Mouse (Mus musculus) G1E (cell line): ENCODE results near the gene Nhsl2. TPM values are rescaled to one million over a fixed set of nuclear protein-coding genes. Genes with fewer than 3 reads are reported as not detected.

Source experiments
- ATAC-seq: 2 replicates; pipeline ENCODE4 v1.8.0; 2016; ENCODE audit warnings: mild to moderate bottlenecking; ENCODE audit not compliant: insufficient number of reproducible peaks, poor library complexity, low FRiP score, severe bottlenecking; ENCODE audit errors: extremely low read depth
- DNase-seq: peaks from one replicate; pipeline ENCODE4 v3.0.0; 2012; ENCODE audit warnings: low spot score
- H3K27me3 ChIP-seq: 2 replicates; pipeline ENCODE4 v1.6.1; 2012; ENCODE audit warnings: mild to moderate bottlenecking, low read length, inconsistent platforms; ENCODE audit not compliant: insufficient read depth
- H3K36me3 ChIP-seq: replicated peaks from 2 replicates; pipeline ENCODE3; 2012; ENCODE audit warnings: mild to moderate bottlenecking, inconsistent platforms
- H3K4me1 ChIP-seq: 2 replicates; pipeline ENCODE4 v1.6.1; 2012; ENCODE audit warnings: low read depth, low read length, inconsistent platforms, mixed read lengths; ENCODE audit not compliant: insufficient read depth
- H3K4me3 ChIP-seq: 2 replicates; pipeline ENCODE4 v1.5.1; 2012; ENCODE audit warnings: low read depth, mild to moderate bottlenecking, inconsistent platforms, low read length, moderate library complexity, mixed read lengths
- H3K9me3 ChIP-seq: replicated peaks from 2 replicates; pipeline ENCODE4 v1.6.1; 2012; ENCODE audit warnings: inconsistent platforms
- CTCF ChIP-seq: IDR thresholded peaks from 2 replicates; pipeline ENCODE4 v1.5.1; 2012; ENCODE audit warnings: low read depth, low read length, inconsistent platforms, mixed read lengths
- GATA1 ChIP-seq: IDR thresholded peaks from 2 replicates; pipeline ENCODE4 v1.6.1; 2012; ENCODE audit warnings: borderline replicate concordance, low read length, inconsistent platforms, mixed read lengths
- GATA2 ChIP-seq: IDR thresholded peaks from 2 replicates; pipeline ENCODE4 v1.6.1; 2012; ENCODE audit warnings: low read depth, low read length, inconsistent platforms, borderline replicate concordance
- POLR2AphosphoS5 ChIP-seq: IDR thresholded peaks from 2 replicates; pipeline ENCODE4 v1.6.1; 2012; ENCODE audit warnings: low read depth, low read length, inconsistent platforms; ENCODE audit not compliant: insufficient replicate concordance
- TAL1 ChIP-seq: conservative IDR thresholded peaks from 2 replicates; pipeline ENCODE4 v1.6.1; 2012; ENCODE audit warnings: low read depth, low read length, inconsistent platforms, mixed read lengths
- polyA plus RNA-seq: library from polyadenylated mRNA; stranded (reverse); fragments of >175 nt; gene quantifications from 2 replicates; pipeline ENCODE4 v1.2.3, GENCODE M21; 2012
- total RNA-seq, 2 experiments: library from RNA; stranded (forward) in 1 of 2; stranded (reverse) in 1 of 2; fragments of 200-1000 nt in 1 of 2; fragments of >200 nt in 1 of 2; fragmentation: Nextera tagmentation in 1 of 2; gene quantifications; 2 replicates each; pipeline ENCODE4 v1.2.3; 2014 to 2017

Nhsl2 gene
- total and polyA plus RNA-seq, 3 experiments, result 0.02 to 0.05 TPM; not detected in 1

- Histone ChIP-seq H3K36me3 (peaks cover 39% of the 10 kb centered on the region), H3K4me3 (no peak overlapping the region), H3K27me3 (no peaks in the 10 kb centered on the region), H3K4me1 (peaks cover 3% of the 10 kb centered on the region), H3K9me3 (no peaks in the 10 kb centered on the region)
- no peak for DNase-seq
- no peak for TF ChIP-seq GATA2
- TF ChIP-seq CTCF, result no peak
- ATAC-seq, result no peak
These were observed 272.1 kb downstream of the Nhsl2 start for GRCm38 (mm10) chrX:102121321-102121720.

- Histone ChIP-seq H3K4me3 (no peak overlapping the region), H3K36me3 (peaks cover 47% of the 10 kb centered on the region), H3K9me3 (no peaks in the 10 kb centered on the region), H3K27me3 (no peaks in the 10 kb centered on the region), H3K4me1 (no peaks in the 10 kb centered on the region)
- no peak for TF ChIP-seq GATA2
- no peak for TF ChIP-seq GATA1
- no peak for TF ChIP-seq POLR2AphosphoS5
- no peak for TF ChIP-seq TAL1
- TF ChIP-seq CTCF, result no peak
- DNase-seq (no peak), ATAC-seq (no peak)
These were observed 292.0 kb downstream of the Nhsl2 start for GRCm38 (mm10) chrX:102141157-102141556.

Other genes starting within 250 kb of the Nhsl2 start
- 609 and 615 TPM in 2 replicates for gene Ogt, start 209.3 kb upstream of the Nhsl2 start, total RNA-seq (2014; fragmentation: Nextera tagmentation)
- gene Ogt, start 209.3 kb upstream of the Nhsl2 start, total RNA-seq (2017), result 173 TPM in 2 replicates
- gene Ogt, start 209.3 kb upstream of the Nhsl2 start, polyA plus RNA-seq, result 4.6 and 6.1 TPM in 2 replicates
- not detected in 2 replicates for gene Cxcr3, start 115.1 kb upstream of the Nhsl2 start, total RNA-seq (2014; fragmentation: Nextera tagmentation)
- gene Cxcr3, start 115.1 kb upstream of the Nhsl2 start, total RNA-seq (2017), result not detected in 2 replicates
- gene Cxcr3, start 115.1 kb upstream of the Nhsl2 start, polyA plus RNA-seq, result not detected in 2 replicates
- not detected in 2 replicates for gene Gm4779, start 55.0 kb upstream of the Nhsl2 start, total RNA-seq (2014; fragmentation: Nextera tagmentation)
- not detected in 2 replicates for gene Gm4779, start 55.0 kb upstream of the Nhsl2 start, total RNA-seq (2017)
- not detected in 2 replicates for gene Gm4779, start 55.0 kb upstream of the Nhsl2 start, polyA plus RNA-seq
- gene 8030474K03Rik, start 54.7 kb upstream of the Nhsl2 start, total RNA-seq (2014; fragmentation: Nextera tagmentation), result not detected in 2 replicates
- not detected in 2 replicates for gene 8030474K03Rik, start 54.7 kb upstream of the Nhsl2 start, total RNA-seq (2017)
- gene 8030474K03Rik, start 54.7 kb upstream of the Nhsl2 start, polyA plus RNA-seq, result not detected in 2 replicates
- not detected in 2 replicates for gene Rtl5, start 221.9 kb downstream of the Nhsl2 start, total RNA-seq (2014; fragmentation: Nextera tagmentation)
- gene Rtl5, start 221.9 kb downstream of the Nhsl2 start, total RNA-seq (2017), result 0.12 and 0.82 TPM in 2 replicates
- 0.02 TPM in 1 of 2 replicates, not detected in the other for gene Rtl5, start 221.9 kb downstream of the Nhsl2 start, polyA plus RNA-seq